Mouse (Mus musculus) thymus, postnatal 25 days (tissue): Measurements from ENCODE around the gene Pabpc5.

Experiments used
- DNase-seq: peaks from one replicate; pipeline ENCODE4 v3.0.0; 2022

Gene Pabpc5

GRCm38 (mm10) chrX:119927081-119927571, at the start of gene Pabpc5:
Gene Pabpc5, plus strand, starts transcription at chrX:119927196.
- no peak for DNase-seq

- DNase-seq = no peak
These were observed 39.9 kb upstream of the Pabpc5 start for GRCm38 (mm10) chrX:119886957-119887593.

GRCm38 (mm10) chrX:119888326-119888920, 38.6 kb upstream of the Pabpc5 start:
- no peak for DNase-seq

- DNase-seq = no peak
These were observed 856 bp downstream of the Pabpc5 start for GRCm38 (mm10) chrX:119927852-119928251.
